Mouse (Mus musculus) heart, embryonic 11.5 days (tissue): ENCODE data around the gene Thbs3. TPM values are rescaled to one million over a fixed set of nuclear protein-coding genes. Genes with fewer than 3 reads are reported as not detected.

Source experiments
- ATAC-seq: fragments of 200-750 bp; cut with Nextera tagmentation; replicated peaks from 2 replicates; pipeline ENCODE4 v1.8.0; 2017; ENCODE audit warnings: moderate library complexity; ENCODE audit not compliant: insufficient number of reproducible peaks, low FRiP score, low TSS enrichment
- H3K27ac ChIP-seq: fragments of 300-500 bp; sonication (generic); 2 replicates; pipeline ENCODE4 v1.5.1; 2014; ENCODE audit warnings: mild to moderate bottlenecking, low read depth, low read length
- H3K27me3 ChIP-seq: fragments of 300-500 bp; sonication (generic); 2 replicates; pipeline ENCODE4 v1.6.1; 2014; ENCODE audit warnings: mild to moderate bottlenecking, low read length, mixed read lengths; ENCODE audit not compliant: control insufficient read depth, insufficient read depth
- H3K36me3 ChIP-seq: fragments of 300-500 bp; sonication (generic); 2 replicates; pipeline ENCODE4 v1.6.1; 2014; ENCODE audit warnings: mild to moderate bottlenecking, low read length, moderate library complexity, mixed read lengths; ENCODE audit not compliant: control insufficient read depth, insufficient read depth
- H3K4me1 ChIP-seq: fragments of 300-500 bp; sonication (generic); 2 replicates; pipeline ENCODE4 v1.6.1; 2014; ENCODE audit warnings: low read length; ENCODE audit not compliant: control insufficient read depth, insufficient read depth
- H3K4me2 ChIP-seq: fragments of 300-500 bp; sonication (generic); 2 replicates; pipeline ENCODE4 v1.6.1; 2014; ENCODE audit warnings: mild to moderate bottlenecking, moderate library complexity
- H3K4me3 ChIP-seq: fragments of 300-500 bp; sonication (generic); 2 replicates; pipeline ENCODE4 v1.5.1; 2014; ENCODE audit warnings: low read depth, low read length
- H3K9ac ChIP-seq: fragments of 300-500 bp; sonication (generic); 2 replicates; pipeline ENCODE4 v1.6.1; 2014; ENCODE audit warnings: mild to moderate bottlenecking, low read depth, low read length, moderate library complexity
- H3K9me3 ChIP-seq: fragments of 300-500 bp; sonication (generic); replicated peaks from 2 replicates; pipeline ENCODE4 v1.6.1; 2016; ENCODE audit warnings: low read length; ENCODE audit not compliant: control insufficient read depth
- WGBS: fragments of 180-500 bp; shearing (Covaris S2); extraction: QIAGEN DNeasy Blood & Tissue Kit; methylation state at CpG from one replicate; pipeline ENCODE4 v1.1.7; 2014; ENCODE audit not compliant: insufficient replicate concordance; 5-methylcytosine and 5-hydroxymethylcytosine counted together
- polyA plus RNA-seq: library from polyadenylated mRNA; unstranded; fragments of >200 nt; fragmentation: Nextera tagmentation; extraction: Ambion mirVana; gene quantifications from 2 replicates; pipeline ENCODE4 v1.2.1, GENCODE M21; 2014

The Thbs3 gene
- polyA plus RNA-seq, 1 experiment from 2014 or later, result 6.9 TPM

DNA sequence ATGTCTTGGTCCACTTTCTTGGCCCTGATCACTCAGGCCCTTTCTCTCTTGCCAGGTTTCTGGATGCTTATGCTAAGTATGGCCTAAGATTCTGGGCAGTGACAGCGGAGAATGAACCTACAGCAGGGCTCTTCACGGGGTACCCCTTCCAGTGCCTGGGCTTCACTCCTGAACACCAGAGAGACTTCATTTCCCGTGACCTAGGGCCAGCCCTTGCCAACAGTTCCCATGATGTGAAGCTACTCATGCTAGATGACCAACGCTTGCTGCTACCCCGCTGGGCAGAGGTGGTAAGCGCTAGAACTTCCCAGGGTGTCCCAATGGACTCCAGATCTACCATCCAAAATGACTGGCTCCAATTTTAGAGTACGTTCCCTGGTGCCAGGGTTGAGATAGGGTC is 8.9 kb upstream of the Thbs3 start:
- Histone ChIP-seq H3K4me2 (no peak overlapping the region), H3K36me3 (peaks cover 22% of the 10 kb centered on the region), H3K4me3 (no peak overlapping the region), H3K9me3 (no peaks in the 10 kb centered on the region), H3K27me3 (no peaks in the 10 kb centered on the region), H3K4me1 (peaks cover 8% of the 10 kb centered on the region), H3K27ac (no peak overlapping the region), H3K9ac (no peak overlapping the region)
- 84% methylated on average over 7 of the region's 7 CpGs for WGBS
- ATAC-seq, result no peak

DNA sequence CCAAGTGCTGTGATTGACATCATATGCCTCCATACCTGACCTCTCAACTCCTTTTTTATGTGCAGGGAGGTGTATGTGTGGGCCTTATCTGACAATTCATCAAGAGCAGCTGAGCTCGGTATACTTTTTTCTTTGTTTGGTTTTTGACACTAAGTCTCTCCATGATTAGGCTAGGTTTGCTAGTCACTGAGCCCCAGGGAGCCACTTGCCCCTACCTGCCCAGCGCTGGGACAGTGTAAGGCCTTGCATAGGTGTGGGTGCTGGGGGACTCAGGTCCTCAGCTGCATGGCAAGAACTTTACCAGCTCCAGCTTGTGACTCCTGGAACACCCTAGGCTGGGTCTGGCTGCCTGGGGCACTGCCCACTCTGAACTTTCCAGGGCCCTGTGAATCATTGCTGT is 8.3 kb upstream of the Thbs3 start:
- Histone ChIP-seq H3K36me3 (peaks cover 24% of the 10 kb centered on the region), H3K4me2 (no peak overlapping the region), H3K9ac (no peak overlapping the region), H3K9me3 (no peaks in the 10 kb centered on the region), H3K27ac (no peak overlapping the region), H3K4me3 (no peak overlapping the region), H3K27me3 (no peaks in the 10 kb centered on the region), H3K4me1 (peaks cover 9% of the 10 kb centered on the region)
- 86% methylated on average over 2 of the region's 2 CpGs for WGBS
- ATAC-seq, result no peak

DNA sequence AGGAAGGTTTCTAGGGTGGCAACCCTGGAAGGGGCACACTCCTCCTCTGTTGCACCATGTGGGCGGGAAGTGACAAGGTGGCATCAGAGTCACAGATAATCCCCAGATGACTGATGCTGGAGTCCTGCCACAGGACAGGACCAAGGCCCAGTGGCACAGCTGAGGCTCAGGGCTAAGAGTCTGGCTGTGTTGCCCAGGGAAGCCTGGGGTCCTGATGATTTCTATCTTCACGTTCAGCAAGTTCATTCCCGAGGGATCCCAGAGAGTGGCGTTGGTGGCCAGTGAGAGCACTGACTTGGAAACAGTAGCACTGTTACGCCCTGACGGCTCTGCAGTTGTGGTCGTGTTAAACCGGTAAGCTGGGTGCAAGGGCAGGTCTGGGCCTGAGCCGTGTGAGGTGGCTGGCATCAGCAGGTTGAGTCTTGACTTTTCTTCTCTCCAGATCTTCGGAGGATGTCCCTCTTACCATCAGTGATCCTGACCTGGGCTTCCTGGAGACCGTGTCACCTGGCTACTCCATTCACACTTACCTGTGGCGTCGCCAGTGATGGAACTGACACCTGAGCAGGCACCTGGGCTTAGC is 6.8 kb upstream of the Thbs3 start:
- Histone ChIP-seq H3K27me3 (no peaks in the 10 kb centered on the region), H3K27ac (no peak overlapping the region), H3K4me2 (no peak overlapping the region), H3K4me1 (peaks cover 13% of the 10 kb centered on the region), H3K36me3 (peaks cover 24% of the 10 kb centered on the region), H3K4me3 (no peak overlapping the region), H3K9ac (no peak overlapping the region), H3K9me3 (no peaks in the 10 kb centered on the region)
- 87% methylated on average over 13 of the region's 13 CpGs for WGBS
- ATAC-seq, result no peak

DNA sequence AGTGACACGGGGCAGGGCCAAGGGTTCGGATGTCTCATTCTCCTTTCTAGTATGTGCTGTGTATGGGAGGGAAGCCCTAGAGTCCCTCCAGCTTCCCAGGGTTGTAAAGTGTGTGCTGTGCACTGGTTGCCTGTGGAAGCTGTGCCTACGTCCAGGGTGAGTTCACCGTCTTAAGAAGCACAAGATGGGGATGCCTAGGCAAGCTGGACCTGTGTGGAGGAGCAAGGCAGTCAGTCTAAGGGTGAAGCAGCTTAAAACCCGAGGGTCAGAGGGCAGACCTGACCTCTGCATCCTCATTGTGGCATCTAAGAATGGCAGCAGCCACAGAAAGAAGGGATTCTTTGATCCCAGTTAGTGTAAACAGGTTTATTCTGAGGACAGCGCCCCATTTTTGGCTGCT is 6.2 kb upstream of the Thbs3 start:
- no peak overlapping the region for H3K4me2 ChIP-seq
- no peak overlapping the region for H3K4me3 ChIP-seq
- no peaks in the 10 kb centered on the region for H3K9me3 ChIP-seq
- H3K4me1 ChIP-seq, result peaks cover 10% of the 10 kb centered on the region
- H3K36me3 ChIP-seq, result peaks cover 24% of the 10 kb centered on the region
- H3K27ac ChIP-seq, result no peak overlapping the region
- no peak for ATAC-seq
- H3K9ac ChIP-seq, result no peak overlapping the region
- no peaks in the 10 kb centered on the region for H3K27me3 ChIP-seq
- 83% methylated on average over 6 of the region's 6 CpGs for WGBS

- Histone ChIP-seq H3K27ac (no peak overlapping the region), H3K36me3 (peaks cover 24% of the 10 kb centered on the region)
- 87% methylated on average over 7 of the region's 7 CpGs for WGBS
Measured at GRCm38 (mm10) chr3:89209731-89210130, 5.2 kb upstream of the Thbs3 start.

DNA sequence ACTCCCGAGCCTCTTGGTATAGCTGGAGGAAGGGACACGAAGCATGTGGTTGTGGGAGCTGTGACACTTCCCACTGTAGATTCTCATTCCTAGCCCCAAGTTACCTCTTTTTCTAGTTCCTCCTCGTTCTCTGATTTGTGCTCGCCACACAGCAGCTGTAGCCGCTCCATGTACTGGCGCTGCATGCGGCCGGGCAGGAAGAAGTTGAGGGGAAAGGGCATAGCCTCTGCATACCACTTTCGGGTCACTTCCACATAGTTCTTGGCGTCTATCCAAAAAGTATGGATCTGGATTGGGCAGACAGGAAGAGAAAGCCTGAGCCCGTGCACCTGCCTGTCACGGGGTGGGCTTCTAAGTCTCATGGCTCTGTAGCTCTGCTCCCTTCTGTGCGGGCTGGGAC is 4.8 kb upstream of the Thbs3 start:
- no peaks in the 10 kb centered on the region for H3K27me3 ChIP-seq
- H3K4me3 ChIP-seq, result no peak overlapping the region
- peaks cover 24% of the 10 kb centered on the region for H3K36me3 ChIP-seq
- H3K4me1 ChIP-seq, result peaks cover 17% of the 10 kb centered on the region
- H3K9me3 ChIP-seq, result no peaks in the 10 kb centered on the region
- 81% methylated on average over 13 of the region's 13 CpGs for WGBS
- ATAC-seq, result no peak
- no peak overlapping the region for H3K27ac ChIP-seq
- no peak overlapping the region for H3K9ac ChIP-seq
- H3K4me2 ChIP-seq, result no peak overlapping the region

More at GRCm38 (mm10) chr3:89209731-89210130, 5.2 kb upstream of the Thbs3 start:
- H3K9me3 ChIP-seq, result no peaks in the 10 kb centered on the region
- H3K4me1 ChIP-seq, result peaks cover 13% of the 10 kb centered on the region
- no peak overlapping the region for H3K9ac ChIP-seq
- no peak overlapping the region for H3K4me2 ChIP-seq
- no peak for ATAC-seq
- H3K4me3 ChIP-seq, result no peak overlapping the region
- H3K27me3 ChIP-seq, result no peaks in the 10 kb centered on the region

GRCm38 (mm10) chr3:89210731-89211130 is 4.2 kb upstream of the Thbs3 start:
- no peak for ATAC-seq
- Histone ChIP-seq H3K4me3 (no peak overlapping the region), H3K27ac (no peak overlapping the region), H3K9me3 (no peaks in the 10 kb centered on the region), H3K9ac (no peak overlapping the region), H3K27me3 (no peaks in the 10 kb centered on the region), H3K4me2 (no peak overlapping the region), H3K4me1 (peaks cover 23% of the 10 kb centered on the region), H3K36me3 (peaks cover 24% of the 10 kb centered on the region)
- 80% methylated on average over 7 of the region's 7 CpGs for WGBS

- Histone ChIP-seq H3K9ac (peak overlapping the region; percentile 82), H3K27ac (peak overlapping the region; percentile 97), H3K9me3 (no peaks in the 10 kb centered on the region), H3K4me2 (peak overlapping the region; percentile 66), H3K27me3 (no peaks in the 10 kb centered on the region), H3K4me3 (peak overlapping the region; percentile 77), H3K36me3 (peaks cover 11% of the 10 kb centered on the region; the same call in 1 of the 2 replicates), H3K4me1 (peaks cover 27% of the 10 kb centered on the region)
- peak; percentile 90 for ATAC-seq
- under 1% methylated on average over 66 of the region's 69 CpGs for WGBS
Measured at GRCm38 (mm10) chr3:89213803-89214530, 1.0 kb upstream of the Thbs3 start.

GRCm38 (mm10) chr3:89215853-89216252 is 873 bp downstream of the Thbs3 start:
- Histone ChIP-seq H3K36me3 (peaks cover 2% of the 10 kb centered on the region; the same call in 1 of the 2 replicates), H3K27ac (no peak overlapping the region), H3K4me3 (peak overlapping the region; percentile 77), H3K27me3 (no peaks in the 10 kb centered on the region), H3K9ac (peak overlapping the region; percentile 82), H3K9me3 (no peaks in the 10 kb centered on the region), H3K4me2 (peak overlapping the region; percentile 66), H3K4me1 (peaks cover 30% of the 10 kb centered on the region)
- 0% methylated on average over 6 of the region's 6 CpGs for WGBS
- ATAC-seq, result no peak
